Mouse (Mus musculus) MEL (cell line): Measurements from ENCODE around the gene Hnrnph3. TPM values are rescaled to one million over a fixed set of nuclear protein-coding genes. Genes with fewer than 3 reads are reported as not detected.

ENCODE experiments used
- DNase-seq: peaks from one replicate; pipeline ENCODE4 v3.0.0; 2011; ENCODE audit warnings: low read depth, low spot score
- H3K27ac ChIP-seq: 2 replicates; pipeline ENCODE4 v1.5.1; 2012; ENCODE audit warnings: low read depth, mild to moderate bottlenecking, control low read depth, low read length, moderate library complexity; ENCODE audit not compliant: control insufficient read depth
- H3K27me3 ChIP-seq, 2 experiments: fragments of 150-350 bp in 1 of 2; sonication (generic) in 1 of 2; 2 replicates each; pipeline ENCODE4 v1.6.1; 2012; ENCODE audit warnings: low read length in 2 of 2, mild to moderate bottlenecking in 2 of 2, improper control_type of control experiment in 1 of 2, moderate library complexity in 1 of 2; ENCODE audit not compliant: insufficient read depth in 2 of 2, control insufficient read depth in 1 of 2
- H3K36me3 ChIP-seq, 2 experiments: 2 replicates each; pipeline ENCODE4 v1.6.1; 2012 to 2014; ENCODE audit warnings: low read length in 2 of 2, improper control_type of control experiment in 1 of 2, inconsistent platforms in 1 of 2, mild to moderate bottlenecking in 1 of 2; ENCODE audit not compliant: insufficient read depth in 2 of 2, control insufficient read depth in 1 of 2
- H3K4me1 ChIP-seq, 2 experiments: fragments of 150-350 bp in 1 of 2; sonication (generic) in 1 of 2; 2 replicates each; pipeline ENCODE4 v1.6.1; 2012; ENCODE audit warnings: low read length in 2 of 2, improper control_type of control experiment in 1 of 2, mild to moderate bottlenecking in 1 of 2; ENCODE audit not compliant: insufficient read depth in 2 of 2, control insufficient read depth in 1 of 2
- H3K4me3 ChIP-seq, 2 experiments: fragments of 150-350 bp in 1 of 2; sonication (generic) in 1 of 2; 2 replicates each; pipeline ENCODE4 v1.5.1; 2012; ENCODE audit warnings: low read depth in 2 of 2, low read length in 2 of 2, mild to moderate bottlenecking in 2 of 2, moderate library complexity in 2 of 2, control low read depth in 1 of 2, improper control_type of control experiment in 1 of 2; ENCODE audit not compliant: control insufficient read depth in 1 of 2, insufficient read depth in 1 of 2
- H3K79me2 ChIP-seq: 2 replicates; pipeline ENCODE4 v1.6.1; 2012; ENCODE audit warnings: mild to moderate bottlenecking, low read length, moderate library complexity; ENCODE audit not compliant: control insufficient read depth, poor library complexity, insufficient read depth
- H3K9ac ChIP-seq: 2 replicates; pipeline ENCODE4 v1.6.1; 2012; ENCODE audit warnings: low read depth, mild to moderate bottlenecking, control low read depth, low read length, moderate library complexity; ENCODE audit not compliant: control insufficient read depth, poor library complexity, severe bottlenecking
- H3K9me3 ChIP-seq: fragments of 150-350 bp; sonication (generic); replicated peaks from 2 replicates; pipeline ENCODE4 v1.6.1; 2012; ENCODE audit warnings: mild to moderate bottlenecking, low read length, improper control_type of control experiment, moderate library complexity; ENCODE audit not compliant: insufficient read depth
- CTCF ChIP-seq, 3 experiments: IDR thresholded peaks in 2 of 3; conservative IDR thresholded peaks in 1 of 3; 2 replicates each; pipeline ENCODE4 v1.5.1; 2011 to 2012; ENCODE audit warnings: low read length in 3 of 3, low read depth in 2 of 3, mild to moderate bottlenecking in 2 of 3, improper control_type of control experiment in 1 of 3, inconsistent platforms in 1 of 3, mixed read lengths in 1 of 3, moderate library complexity in 1 of 3; ENCODE audit not compliant: control insufficient read depth in 1 of 3, insufficient read depth in 1 of 3, poor library complexity in 1 of 3, severe bottlenecking in 1 of 3
- E2F4 ChIP-seq: IDR thresholded peaks from 2 replicates; pipeline ENCODE4 v1.6.1; 2011; ENCODE audit warnings: low read depth, low read length, improper control_type of control experiment, borderline replicate concordance
- ELF1 ChIP-seq: IDR thresholded peaks from 2 replicates; pipeline ENCODE4 v1.6.1; 2014; ENCODE audit warnings: low read depth, mild to moderate bottlenecking, inconsistent platforms, low read length, improper control_type of control experiment, moderate library complexity
- HCFC1 ChIP-seq: IDR thresholded peaks from 2 replicates; pipeline ENCODE4 v1.6.1; 2012; ENCODE audit warnings: low read depth, mild to moderate bottlenecking, inconsistent platforms, low read length, improper control_type of control experiment, moderate library complexity
- MAFK ChIP-seq: IDR thresholded peaks from 2 replicates; pipeline ENCODE4 v1.6.1; 2011; ENCODE audit warnings: low read depth, mild to moderate bottlenecking, low read length, improper control_type of control experiment, borderline replicate concordance
- MAX ChIP-seq: IDR thresholded peaks from 2 replicates; pipeline ENCODE4 v1.6.1; 2011; ENCODE audit warnings: low read length, improper control_type of control experiment
- MAZ ChIP-seq: IDR thresholded peaks from 2 replicates; pipeline ENCODE4 v1.6.1; 2012; ENCODE audit warnings: low read depth, mild to moderate bottlenecking, inconsistent platforms, low read length, improper control_type of control experiment
- MYB ChIP-seq: IDR thresholded peaks from 2 replicates; pipeline ENCODE4 v1.6.1; 2011; ENCODE audit warnings: mild to moderate bottlenecking, low read depth, low read length, improper control_type of control experiment
- MYC ChIP-seq: IDR thresholded peaks from 2 replicates; pipeline ENCODE4 v1.6.1; 2011; ENCODE audit warnings: low read depth, mild to moderate bottlenecking, low read length, improper control_type of control experiment, moderate library complexity
- NRF1 ChIP-seq: IDR thresholded peaks from 2 replicates; pipeline ENCODE4 v1.6.1; 2014; ENCODE audit warnings: low read depth, mild to moderate bottlenecking, inconsistent platforms, low read length, improper control_type of control experiment, moderate library complexity; ENCODE audit not compliant: poor library complexity, insufficient read depth, severe bottlenecking
- POLR2AphosphoS5 ChIP-seq: IDR thresholded peaks from 2 replicates; pipeline ENCODE4 v1.6.1; 2012; ENCODE audit warnings: low read depth, borderline replicate concordance, mild to moderate bottlenecking, inconsistent platforms, low read length, moderate library complexity, mixed read lengths
- SMC3 ChIP-seq: IDR thresholded peaks from 2 replicates; pipeline ENCODE4 v1.6.1; 2011; ENCODE audit warnings: low read depth, low read length, improper control_type of control experiment
- TBP ChIP-seq: IDR thresholded peaks from 2 replicates; pipeline ENCODE4 v1.8.0; 2011; ENCODE audit warnings: low read depth, low read length, improper control_type of control experiment
- USF1 ChIP-seq: IDR thresholded peaks from 2 replicates; pipeline ENCODE4 v1.6.1; 2014; ENCODE audit warnings: low read depth, mild to moderate bottlenecking, inconsistent platforms, low read length, improper control_type of control experiment, moderate library complexity
- USF2 ChIP-seq, 2 experiments: IDR thresholded peaks; 2 replicates each; pipeline ENCODE4 v1.6.1; 2011 to 2012; ENCODE audit warnings: improper control_type of control experiment in 2 of 2, low read length in 2 of 2, borderline replicate concordance in 1 of 2, inconsistent platforms in 1 of 2, low read depth in 1 of 2, mild to moderate bottlenecking in 1 of 2; ENCODE audit not compliant: insufficient read depth in 1 of 2
- ZC3H11A ChIP-seq: IDR thresholded peaks from 2 replicates; pipeline ENCODE4 v1.6.1; 2012; ENCODE audit warnings: low read depth, mild to moderate bottlenecking, inconsistent platforms, low read length, improper control_type of control experiment
- ZNF384 ChIP-seq: IDR thresholded peaks from 2 replicates; pipeline ENCODE4 v1.6.1; 2012; ENCODE audit warnings: low read depth, mild to moderate bottlenecking, inconsistent platforms, low read length, improper control_type of control experiment
- polyA plus RNA-seq, 2 experiments: library from polyadenylated mRNA; stranded (reverse) in 1 of 2; unstranded in 1 of 2; fragments of >175 nt in 1 of 2; fragments of >200 nt in 1 of 2; gene quantifications; 2 replicates each; pipeline versions ENCODE4 v1.2.1 to v1.2.4; 2012; ENCODE audit warnings: low replicate concordance in 2 of 2, low read depth in 1 of 2; ENCODE audit not compliant: insufficient read length in 2 of 2, insufficient read depth in 1 of 2, missing spikeins in 1 of 2
- total RNA-seq: library from RNA; depleted of rRNA; stranded (reverse); fragments of 300-350 nt; gene quantifications from 2 replicates; pipeline ENCODE4 v1.2.3, GENCODE M21; 2012

Hnrnph3 gene
- total and polyA plus RNA-seq, 3 experiments: 11.5 to 62.4 TPM; not detected in 1

DNA sequence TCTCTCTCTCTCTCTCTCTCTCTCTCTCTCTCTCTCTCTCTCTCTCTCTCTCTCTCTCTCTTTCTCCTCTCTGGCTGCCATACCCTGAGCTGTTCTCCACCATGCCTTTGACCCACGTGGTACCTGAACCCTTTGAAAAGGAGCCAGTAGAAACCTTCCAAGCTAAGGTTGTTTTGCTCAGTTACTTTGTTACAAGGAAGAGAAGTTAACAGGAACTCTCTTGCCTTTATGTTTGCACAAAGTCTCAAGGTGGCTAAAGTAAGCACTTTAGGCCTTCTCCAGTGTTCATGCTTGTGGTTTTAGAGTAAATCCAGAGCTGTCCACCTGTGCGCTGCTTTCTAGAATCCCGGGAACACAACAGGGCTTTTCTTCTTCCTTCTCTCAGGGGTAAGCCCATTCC, 8.2 kb upstream of the Hnrnph3 start:
- no peak overlapping the region for H3K4me3 ChIP-seq
- TF ChIP-seq POLR2AphosphoS5 (no peak), ELF1 (no peak), HCFC1 (no peak), MYB (no peak), ZNF384 (no peak), NRF1 (no peak)
- no peak overlapping the region for H3K9ac ChIP-seq
- peaks cover 0 to 1% of the 10 kb centered on the region in 2 experiments; a peak in 1 of 4 replicates for H3K27me3 ChIP-seq
- no peaks in the 10 kb centered on the region for H3K36me3 ChIP-seq
- H3K27ac ChIP-seq: no peak overlapping the region
- H3K79me2 ChIP-seq: no peaks in the 10 kb centered on the region
- no peak for DNase-seq
- H3K9me3 ChIP-seq: no peaks in the 10 kb centered on the region
- no peaks in the 10 kb centered on the region for H3K4me1 ChIP-seq

DNA sequence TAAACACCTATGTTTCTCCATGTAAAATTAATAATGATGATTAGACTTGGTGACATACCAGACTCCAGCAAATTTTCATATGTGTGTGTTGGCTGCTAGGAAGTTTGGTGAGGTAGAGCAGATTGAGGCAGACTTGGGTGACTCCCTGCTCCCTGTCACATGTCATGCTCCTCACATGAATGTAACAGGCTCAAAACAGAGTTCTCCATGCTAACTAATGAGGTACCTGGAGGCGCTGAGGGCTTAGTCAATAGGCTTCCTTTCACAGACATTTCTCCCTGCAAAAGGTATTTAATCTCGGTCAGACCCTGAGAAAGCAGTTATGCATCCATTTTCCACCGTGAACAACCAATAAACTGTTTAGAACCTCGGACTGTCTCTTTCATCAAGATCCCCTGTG, 4.4 kb upstream of the Hnrnph3 start:
- TF ChIP-seq ZC3H11A (no peak), SMC3 (no peak), USF2 (IDR thresholded peaks at IDR 0.05; ENCODE audit: borderline replicate concordance in 1 of 2, insufficient read depth in 1 of 2, low read depth in 1 of 2, low read length in 2 of 2) (no peak), ZNF384 (no peak), POLR2AphosphoS5 (no peak), MAX (no peak), USF1 (no peak), E2F4 (no peak), CTCF (IDR thresholded peaks at IDR 0.05 in 2 of 3, conservative IDR thresholded peaks at IDR 0.05 in 1 of 3; ENCODE audit: control insufficient read depth in 1 of 3, insufficient read depth in 1 of 3, low read depth in 2 of 3, low read length in 3 of 3, poor library complexity in 1 of 3, severe bottlenecking in 1 of 3) (no peak), TBP (no peak), MAZ (no peak), MAFK (no peak), MYC (no peak)
- TF ChIP-seq, all 39 proteins: peak for 0
- Histone ChIP-seq H3K4me3 (no peak overlapping the region), H3K9me3 (no peaks in the 10 kb centered on the region), H3K9ac (no peak overlapping the region), H3K27me3 (no peaks in the 10 kb centered on the region), H3K79me2 (peaks cover 5% of the 10 kb centered on the region), H3K4me1 (peaks cover 0 to 6% of the 10 kb centered on the region in 2 experiments; a peak in 3 of 4 replicates), H3K36me3 (peaks cover 0 to 10% of the 10 kb centered on the region in 2 experiments; a peak in 2 of 4 replicates), H3K27ac (no peak overlapping the region)
- no peak for DNase-seq
